Mouse (Mus musculus) adrenal gland, adult (tissue): ENCODE measurements around the gene Dram1.

Experiments used
- DNase-seq, 2 experiments: peaks; one replicate each; pipeline ENCODE4 v3.0.0; 2022 to 2023; ENCODE audit warnings: low spot score in 1 of 2; ENCODE audit not compliant: inconsistent age in 2 of 2

Gene Dram1

GRCm38 (mm10) chr10:88379013-88379885 is at the start of gene Dram1, which contains the start of gene Gnptab:
Gene Dram1 (minus strand): TSS chr10:88379080.
Gene Gnptab (plus strand): TSS chr10:88379132.
- peak; percentile 90 to 97 for DNase-seq

GRCm38 (mm10) chr10:88427998-88428397 is 49.1 kb upstream of the Dram1 start:
- DNase-seq: no peak

GRCm38 (mm10) chr10:88426896-88427295 is 48.0 kb upstream of the Dram1 start:
- DNase-seq: peak in 1 of 2 experiments; percentile 33

- DNase-seq: peak; percentile 48 to 82
These were observed 47.4 kb upstream of the Dram1 start for GRCm38 (mm10) chr10:88426158-88426816.

GRCm38 (mm10) chr10:88420655-88421435 is 42.0 kb upstream of the Dram1 start:
- no peak for DNase-seq

GRCm38 (mm10) chr10:88420141-88420541 is 41.3 kb upstream of the Dram1 start:
- DNase-seq: no peak

GRCm38 (mm10) chr10:88417686-88418085 is 38.8 kb upstream of the Dram1 start:
- no peak for DNase-seq

- no peak for DNase-seq
These were observed 33.6 kb upstream of the Dram1 start for GRCm38 (mm10) chr10:88412290-88412995.

- no peak for DNase-seq
These were observed 30.9 kb upstream of the Dram1 start for GRCm38 (mm10) chr10:88409751-88410150.

GRCm38 (mm10) chr10:88407875-88408631 is 29.2 kb upstream of the Dram1 start:
- DNase-seq: no peak

- peak in 1 of 2 experiments; percentile 55 for DNase-seq
These were observed 26.9 kb upstream of the Dram1 start for GRCm38 (mm10) chr10:88405812-88406211.

GRCm38 (mm10) chr10:88404220-88404619 is 25.3 kb upstream of the Dram1 start:
- DNase-seq: no peak

- DNase-seq: peak in 1 of 2 experiments; percentile 47
These were observed 24.1 kb upstream of the Dram1 start for GRCm38 (mm10) chr10:88403021-88403420.

- DNase-seq: no peak
These were observed 20.4 kb upstream of the Dram1 start for GRCm38 (mm10) chr10:88399271-88399670.

GRCm38 (mm10) chr10:88398668-88399243 is 19.9 kb upstream of the Dram1 start:
- no peak for DNase-seq

GRCm38 (mm10) chr10:88392181-88392847 is 13.4 kb upstream of the Dram1 start:
- no peak for DNase-seq

GRCm38 (mm10) chr10:88391495-88391894 is 12.6 kb upstream of the Dram1 start:
- DNase-seq: no peak

- DNase-seq: peak in 1 of 2 experiments; percentile 70
These were observed 11.4 kb upstream of the Dram1 start for GRCm38 (mm10) chr10:88390096-88390790.
